Mouse (Mus musculus) thymus, adult 2 months (tissue): ENCODE results near the gene Zfp26. TPM values are rescaled to one million over a fixed set of nuclear protein-coding genes. Genes with fewer than 3 reads are reported as not detected.

Experiments used
- DNase-seq: peaks from one replicate; pipeline ENCODE4 v3.0.0; 2021
- H3K27ac ChIP-seq: fragments of 200-500 bp; 2 replicates; pipeline ENCODE4 v1.5.1; 2012; ENCODE audit warnings: low read length, control low read depth; ENCODE audit not compliant: control insufficient read depth, insufficient read depth
- H3K27me3 ChIP-seq: fragments of 200-500 bp; 2 replicates; pipeline ENCODE4 v1.6.1; 2012; ENCODE audit warnings: mild to moderate bottlenecking, low read length, moderate library complexity, mixed read lengths; ENCODE audit not compliant: control insufficient read depth, insufficient read depth
- H3K36me3 ChIP-seq: fragments of 200-500 bp; 2 replicates; pipeline ENCODE4 v1.6.1; 2012; ENCODE audit warnings: mild to moderate bottlenecking, low read length, moderate library complexity; ENCODE audit not compliant: control insufficient read depth, insufficient read depth
- H3K4me1 ChIP-seq: fragments of 200-500 bp; replicated peaks from 2 replicates; pipeline ENCODE4 v1.6.1; 2012; ENCODE audit warnings: low read length; ENCODE audit not compliant: control insufficient read depth, insufficient read depth
- H3K4me3 ChIP-seq: fragments of 200-500 bp; 2 replicates; pipeline ENCODE4 v1.5.1; 2012; ENCODE audit warnings: mild to moderate bottlenecking, low read length, control low read depth, moderate library complexity; ENCODE audit not compliant: control insufficient read depth, insufficient read depth
- CTCF ChIP-seq: fragments of 200-500 bp; IDR thresholded peaks from 2 replicates; pipeline ENCODE4 v1.5.1; 2012; ENCODE audit warnings: mild to moderate bottlenecking, control low read depth, low read length, moderate library complexity, borderline replicate concordance; ENCODE audit not compliant: control insufficient read depth, poor library complexity, insufficient read depth; ENCODE audit errors: extremely low read depth
- POLR2A ChIP-seq: fragments of 200-500 bp; IDR thresholded peaks from 2 replicates; pipeline ENCODE4 v1.6.1; 2012; ENCODE audit warnings: mild to moderate bottlenecking, low read length, control low read depth, moderate library complexity; ENCODE audit not compliant: control insufficient read depth, poor library complexity, insufficient read depth; ENCODE audit errors: extremely low read depth
- WGBS: fragments of 180-500 bp; shearing (Covaris S2); methylation state at CpG from one replicate; pipeline ENCODE4 v1.1.7; 2018; 5-methylcytosine and 5-hydroxymethylcytosine counted together
- polyA plus RNA-seq: library from polyadenylated mRNA; depleted of rRNA; stranded (reverse); fragments of >200 nt; gene quantifications from 2 replicates; pipeline ENCODE4 v1.2.3, GENCODE M21; 2012

Zfp26 gene
- polyA plus RNA-seq, 1 experiment, result 5.2 TPM

GRCm38 (mm10) chr9:20489536-20489935 lies 29.6 kb upstream of the Zfp26 start:
- Histone ChIP-seq H3K36me3 (peaks cover 17% of the 10 kb centered on the region), H3K4me1 (no peaks in the 10 kb centered on the region), H3K27ac (no peak overlapping the region), H3K4me3 (no peak overlapping the region), H3K27me3 (no peaks in the 10 kb centered on the region)
- 98% methylated on average over 5 of the region's 5 CpGs for WGBS
- DNase-seq, result no peak
- TF ChIP-seq CTCF (no peak), POLR2A (no peak)

- H3K4me1 ChIP-seq, result no peaks in the 10 kb centered on the region
- WGBS, result 96% methylated on average over 5 of the region's 5 CpGs
- no peak overlapping the region for H3K27ac ChIP-seq
- TF ChIP-seq CTCF (no peak), POLR2A (no peak)
- H3K27me3 ChIP-seq, result no peaks in the 10 kb centered on the region
- no peak for DNase-seq
- no peak overlapping the region for H3K4me3 ChIP-seq
- H3K36me3 ChIP-seq, result peaks cover 26% of the 10 kb centered on the region
These were observed 19.4 kb upstream of the Zfp26 start for GRCm38 (mm10) chr9:20479396-20479795.

GRCm38 (mm10) chr9:20476632-20477031 lies 16.7 kb upstream of the Zfp26 start:
- 97% methylated on average over 1 of the region's 1 CpGs for WGBS

GRCm38 (mm10) chr9:20466761-20467442 lies 6.9 kb upstream of the Zfp26 start:
- Histone ChIP-seq H3K27ac (no peak overlapping the region), H3K27me3 (no peaks in the 10 kb centered on the region), H3K4me1 (no peaks in the 10 kb centered on the region), H3K36me3 (peaks cover 29% of the 10 kb centered on the region), H3K4me3 (no peak overlapping the region)
- peak; percentile 72 for DNase-seq
- TF ChIP-seq POLR2A (no peak), CTCF (no peak)
- 57% methylated on average over 7 of the region's 7 CpGs for WGBS

More at GRCm38 (mm10) chr9:20476632-20477031, 16.7 kb upstream of the Zfp26 start:
- TF ChIP-seq POLR2A, result no peak
- TF ChIP-seq CTCF, result no peak
- DNase-seq, result no peak
- H3K27me3 ChIP-seq, result no peaks in the 10 kb centered on the region
- H3K27ac ChIP-seq, result no peak overlapping the region
- no peaks in the 10 kb centered on the region for H3K4me1 ChIP-seq
- no peak overlapping the region for H3K4me3 ChIP-seq
- peaks cover 46% of the 10 kb centered on the region for H3K36me3 ChIP-seq

- Histone ChIP-seq H3K27ac (no peak overlapping the region), H3K4me3 (no peak overlapping the region), H3K36me3 (peaks cover 11% of the 10 kb centered on the region), H3K4me1 (no peaks in the 10 kb centered on the region), H3K27me3 (no peaks in the 10 kb centered on the region)
- no peak for TF ChIP-seq POLR2A
- no peak for TF ChIP-seq CTCF
- no peak for DNase-seq
- WGBS, result 95% methylated on average over 4 of the region's 4 CpGs
These were observed 6.3 kb downstream of the Zfp26 start for GRCm38 (mm10) chr9:20453647-20454046.

- H3K4me3 ChIP-seq, result no peak overlapping the region
- WGBS, result 86% methylated on average over 1 of the region's 1 CpGs
- peaks cover 14% of the 10 kb centered on the region for H3K36me3 ChIP-seq
- TF ChIP-seq CTCF (no peak), POLR2A (no peak)
- DNase-seq, result no peak
- no peaks in the 10 kb centered on the region for H3K4me1 ChIP-seq
- H3K27ac ChIP-seq, result no peak overlapping the region
- no peaks in the 10 kb centered on the region for H3K27me3 ChIP-seq
These were observed 8.5 kb downstream of the Zfp26 start for GRCm38 (mm10) chr9:20451493-20451892.
